Mouse (Mus musculus) thymus, postnatal 10 days (tissue): ENCODE data around the gene Cdhr2.
A peak's percentile ranks its signal among the peaks of the same experiment; 100 is the strongest.

Source experiments
- DNase-seq, 2 experiments: peaks; one replicate each; pipeline ENCODE4 v3.0.0; 2021; ENCODE audit warnings: low spot score in 2 of 2

Gene Cdhr2

DNA sequence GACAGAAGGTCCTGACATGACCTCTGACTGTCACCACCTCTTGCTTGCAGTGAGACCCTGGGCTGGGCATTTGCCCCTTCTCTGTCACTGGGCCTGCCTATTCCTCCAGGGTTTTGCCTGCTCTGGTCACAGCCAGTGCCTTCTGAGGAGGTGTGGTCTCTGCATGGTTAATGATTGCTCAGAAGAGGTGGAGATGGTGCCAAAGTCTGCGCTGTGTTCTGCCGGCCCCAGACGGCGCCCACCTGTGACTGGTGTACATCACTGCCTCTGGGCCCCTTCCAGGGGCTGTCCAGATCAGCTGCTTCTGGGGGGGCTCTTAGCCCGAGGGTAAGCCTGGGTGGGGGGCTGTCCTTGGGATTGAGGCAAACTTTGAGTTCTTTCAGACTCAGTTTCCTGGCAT, at the start of gene Cdhr2:
TSS of gene Cdhr2 (plus strand) at position 219 of the 400 bp plus-strand sequence.
- DNase-seq: no peak

DNA sequence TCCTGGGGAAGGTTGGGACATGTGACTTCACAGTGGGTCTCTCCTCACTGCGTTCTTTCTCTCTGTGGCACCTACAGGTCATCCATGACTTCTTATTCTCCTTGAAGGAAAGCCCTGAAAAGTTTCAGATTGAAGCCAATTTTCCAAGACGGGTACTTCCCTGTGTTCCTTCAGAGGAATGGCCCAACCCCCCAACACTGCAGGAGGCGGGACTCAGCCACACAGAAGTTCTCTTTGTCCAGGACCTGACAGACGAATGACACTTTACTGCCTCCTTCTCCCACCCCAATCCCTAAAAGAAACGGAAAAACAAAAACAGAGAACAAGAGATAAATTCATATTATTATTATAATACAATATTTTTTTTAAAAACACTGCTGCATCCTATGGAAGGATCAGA, 40.4 kb upstream of the Cdhr2 start:
- DNase-seq: no peak

DNA sequence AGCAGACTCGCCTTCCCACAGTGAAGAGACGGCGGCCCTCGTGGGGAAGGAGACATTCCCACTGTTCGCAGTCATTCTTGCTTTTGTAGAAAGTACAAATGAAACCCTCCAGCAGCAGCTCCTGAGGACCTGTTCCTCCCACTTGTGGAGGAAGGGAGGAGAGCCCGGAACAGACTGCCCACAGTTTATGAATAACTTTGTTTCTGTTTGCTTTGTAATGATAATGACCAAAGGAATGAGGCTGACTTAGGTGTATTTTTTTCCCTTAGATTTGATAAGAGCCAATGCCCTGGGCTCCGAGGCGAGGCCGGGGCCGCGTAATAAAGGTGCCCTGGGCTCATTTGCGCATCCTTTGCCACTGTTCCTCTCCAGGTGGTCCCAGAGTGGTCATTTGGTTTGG, 39.9 kb upstream of the Cdhr2 start:
- DNase-seq: no peak

DNA sequence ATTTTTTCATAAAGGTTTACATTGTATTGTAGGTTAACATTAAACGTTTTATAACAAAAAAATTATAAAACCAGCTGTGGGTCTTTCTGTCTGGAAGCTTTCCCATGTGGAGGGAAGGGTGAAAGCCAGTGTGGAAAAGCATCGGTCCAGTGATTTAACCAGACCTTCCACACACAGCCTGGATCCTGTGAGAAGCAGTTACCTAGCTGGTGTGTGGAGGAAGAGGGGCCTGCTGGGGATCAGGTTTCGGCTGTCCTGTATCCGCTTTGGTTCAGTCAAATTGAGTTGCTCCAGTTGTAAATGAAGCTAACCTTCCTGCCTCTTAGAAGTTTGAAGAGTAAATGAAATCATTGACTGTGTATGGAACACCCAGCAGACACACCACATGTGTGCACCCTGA, 37.3 kb upstream of the Cdhr2 start:
- no peak for DNase-seq

DNA sequence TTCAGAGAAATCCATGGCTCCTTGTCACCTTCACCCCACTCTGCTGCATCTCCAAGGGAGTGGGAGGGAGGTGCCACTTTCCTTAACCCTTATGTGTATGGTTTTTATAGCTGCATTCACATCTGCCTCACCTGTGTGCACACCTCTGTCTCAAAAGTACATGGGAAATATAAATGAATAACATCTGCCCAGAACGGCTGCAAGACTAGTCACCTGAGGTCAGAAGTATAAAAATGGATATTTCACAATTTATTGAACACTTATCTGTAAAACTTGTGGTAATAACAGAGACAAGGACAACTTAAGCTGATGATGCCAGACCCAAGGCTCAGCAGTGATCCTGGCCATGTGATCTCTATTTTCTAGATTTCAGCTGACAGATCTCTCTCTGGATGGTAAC, 36.8 kb upstream of the Cdhr2 start:
- no peak for DNase-seq

DNA sequence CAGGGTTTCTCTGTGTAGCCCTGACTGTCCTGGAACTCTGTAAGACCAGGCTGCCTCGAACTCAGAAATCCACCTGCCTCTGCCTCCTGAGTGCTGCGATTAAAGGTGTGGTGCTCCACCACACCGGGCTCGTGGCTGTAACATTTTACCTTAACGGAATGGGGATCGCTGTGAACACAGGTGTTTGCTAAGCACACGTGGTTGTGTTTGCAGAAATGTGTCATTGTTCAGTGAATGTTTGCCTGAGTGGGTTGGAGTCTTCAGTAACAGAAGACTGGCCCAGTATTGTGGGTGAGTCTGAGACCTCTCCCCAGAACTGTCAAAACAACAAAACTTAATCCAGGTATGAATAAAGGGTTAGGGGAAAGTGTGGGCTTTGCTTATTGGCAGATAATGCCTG, 36.2 kb upstream of the Cdhr2 start:
- DNase-seq: no peak

DNA sequence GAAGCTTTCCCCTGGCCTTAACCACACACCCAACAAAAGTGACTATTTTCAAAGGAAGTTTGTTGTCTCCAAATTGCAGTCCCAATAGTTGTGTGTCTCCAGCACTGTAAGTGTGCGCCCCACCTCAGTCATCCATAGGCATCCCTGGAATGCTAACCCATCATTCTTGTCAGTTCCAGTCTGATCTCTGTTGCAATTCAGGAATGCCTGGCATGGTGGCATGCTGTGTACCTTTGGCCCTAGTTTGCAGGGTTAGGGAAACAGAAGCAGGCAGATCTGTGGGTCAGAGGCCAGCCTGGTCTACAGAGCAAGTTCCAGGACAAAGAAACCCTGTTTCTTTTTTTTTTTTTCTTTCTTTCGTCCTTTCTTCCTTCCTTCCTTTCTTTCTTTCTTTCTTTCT, 30.8 kb upstream of the Cdhr2 start:
- DNase-seq: no peak

DNA sequence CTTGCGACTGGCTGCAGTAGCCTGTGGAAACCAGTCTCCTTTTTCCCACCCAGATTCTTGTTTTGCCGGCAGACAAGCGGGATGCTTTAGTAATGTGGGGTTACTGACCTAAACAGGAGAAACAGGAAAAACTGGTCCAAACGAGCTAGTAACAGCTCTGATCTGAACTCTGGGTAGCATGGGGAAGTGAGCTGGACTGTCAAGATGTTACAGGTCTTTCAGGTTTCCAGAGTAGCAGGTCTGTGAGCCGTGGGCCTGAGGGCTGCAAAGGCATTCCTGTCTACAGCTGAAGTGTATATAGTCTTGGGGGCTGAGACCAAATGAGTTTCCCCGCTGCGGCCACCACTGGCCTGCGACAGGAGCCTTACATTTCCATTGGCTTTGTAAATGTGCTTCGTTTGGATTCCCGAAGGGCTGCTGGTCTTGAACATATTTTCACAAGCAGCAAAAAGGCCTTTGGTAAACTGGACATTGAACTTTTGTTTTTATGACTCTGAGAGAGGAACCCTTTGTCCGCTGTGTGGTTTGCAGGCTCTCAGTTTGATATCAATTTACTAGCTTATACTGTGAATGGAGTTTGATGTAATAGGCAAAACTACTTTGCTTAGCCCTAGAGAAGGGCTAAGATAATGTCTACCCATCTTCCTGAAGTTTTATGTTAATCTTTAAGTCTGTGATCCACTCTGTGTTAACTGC, 25.2 kb upstream of the Cdhr2 start:
- DNase-seq: no peak

DNA sequence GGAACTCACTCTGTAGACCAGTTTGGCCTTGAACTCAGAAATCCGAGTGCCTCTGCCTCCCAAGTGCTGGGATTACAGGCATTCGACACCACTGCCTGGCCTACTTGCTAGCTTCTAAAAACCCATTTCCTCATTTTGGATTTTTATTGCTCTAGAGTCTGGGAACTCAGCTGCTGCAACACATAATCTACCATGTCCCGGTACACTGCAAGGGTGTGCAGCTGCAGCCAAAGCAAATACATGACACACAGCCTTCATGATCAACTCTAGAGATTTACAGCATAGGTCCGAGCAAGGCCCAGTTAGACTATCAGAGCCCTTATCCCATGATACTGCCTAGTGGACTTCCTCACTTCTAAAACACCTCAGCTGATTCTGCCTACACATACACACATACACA, 23.0 kb upstream of the Cdhr2 start:
- DNase-seq: no peak

DNA sequence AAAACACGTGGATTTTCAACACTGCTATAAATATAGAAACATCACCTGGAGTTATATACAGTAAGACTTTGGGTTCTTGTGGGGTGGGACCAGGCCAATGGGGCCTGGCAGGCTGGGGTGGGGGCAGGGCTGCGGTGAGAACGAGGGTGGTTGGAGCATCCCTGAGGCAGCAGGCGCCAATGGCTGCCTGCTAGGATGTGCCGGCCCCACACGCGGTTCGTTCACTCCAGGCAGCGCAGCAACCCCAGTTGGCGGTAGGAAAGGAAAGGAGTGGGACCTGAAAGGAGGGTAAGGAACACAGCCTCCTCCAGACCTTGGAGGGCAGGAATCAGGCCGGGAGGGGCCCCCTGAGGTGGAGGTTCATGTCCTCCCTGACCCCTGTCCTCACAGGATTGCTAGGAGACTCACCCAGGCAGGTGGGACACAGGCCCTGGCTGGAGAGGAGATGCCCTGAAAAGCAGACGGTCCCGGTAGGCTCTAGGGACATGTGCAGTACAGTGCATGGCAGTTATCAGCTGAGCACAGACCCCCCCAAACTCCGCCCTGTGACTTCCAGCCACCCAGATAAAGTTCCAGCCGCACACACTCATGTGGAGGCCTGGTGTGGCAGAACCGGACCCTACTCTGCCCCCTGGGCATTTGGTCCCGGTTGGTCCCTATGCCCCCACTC, 20.9 kb upstream of the Cdhr2 start:
- DNase-seq: no peak

DNA sequence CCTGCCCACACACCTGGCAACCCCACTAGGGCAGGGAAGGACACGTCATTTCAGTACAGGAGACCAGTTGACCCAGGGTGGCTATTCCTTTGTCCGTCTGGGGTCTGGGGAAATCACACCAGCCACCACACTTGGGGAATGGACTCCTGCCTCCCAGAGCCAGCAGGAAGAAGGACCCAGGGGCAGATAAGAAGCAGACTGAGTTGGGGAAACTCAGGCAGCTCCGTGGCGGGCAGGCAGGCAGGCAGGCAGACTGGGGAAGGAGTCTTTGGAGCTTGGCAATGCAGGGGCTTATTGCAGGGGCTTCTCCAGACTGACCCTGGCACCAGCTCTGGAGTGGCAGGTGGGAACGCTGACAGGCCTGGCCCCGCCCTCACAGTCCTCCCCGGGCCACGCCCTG, 20.0 kb upstream of the Cdhr2 start:
- no peak for DNase-seq

DNA sequence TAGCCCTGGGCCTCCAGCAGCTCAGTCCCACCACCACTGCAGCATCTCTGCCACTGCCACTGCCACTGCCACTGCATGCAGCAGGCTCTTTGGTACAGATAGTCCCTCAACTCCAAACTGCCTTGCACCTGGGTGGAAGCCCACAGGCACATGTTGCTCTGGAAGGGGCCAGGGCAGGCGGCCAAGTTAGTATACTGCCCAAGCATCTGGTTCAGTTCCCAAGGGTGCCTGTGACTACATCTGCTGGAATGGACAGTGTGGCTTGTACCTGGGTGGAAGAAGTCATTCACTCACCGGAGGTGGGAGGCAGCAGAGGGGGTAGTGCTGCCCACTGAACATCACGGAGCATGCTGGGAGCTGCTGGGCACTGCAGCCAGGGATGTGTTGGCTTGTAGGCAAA, 18.0 kb upstream of the Cdhr2 start:
- no peak for DNase-seq

DNA sequence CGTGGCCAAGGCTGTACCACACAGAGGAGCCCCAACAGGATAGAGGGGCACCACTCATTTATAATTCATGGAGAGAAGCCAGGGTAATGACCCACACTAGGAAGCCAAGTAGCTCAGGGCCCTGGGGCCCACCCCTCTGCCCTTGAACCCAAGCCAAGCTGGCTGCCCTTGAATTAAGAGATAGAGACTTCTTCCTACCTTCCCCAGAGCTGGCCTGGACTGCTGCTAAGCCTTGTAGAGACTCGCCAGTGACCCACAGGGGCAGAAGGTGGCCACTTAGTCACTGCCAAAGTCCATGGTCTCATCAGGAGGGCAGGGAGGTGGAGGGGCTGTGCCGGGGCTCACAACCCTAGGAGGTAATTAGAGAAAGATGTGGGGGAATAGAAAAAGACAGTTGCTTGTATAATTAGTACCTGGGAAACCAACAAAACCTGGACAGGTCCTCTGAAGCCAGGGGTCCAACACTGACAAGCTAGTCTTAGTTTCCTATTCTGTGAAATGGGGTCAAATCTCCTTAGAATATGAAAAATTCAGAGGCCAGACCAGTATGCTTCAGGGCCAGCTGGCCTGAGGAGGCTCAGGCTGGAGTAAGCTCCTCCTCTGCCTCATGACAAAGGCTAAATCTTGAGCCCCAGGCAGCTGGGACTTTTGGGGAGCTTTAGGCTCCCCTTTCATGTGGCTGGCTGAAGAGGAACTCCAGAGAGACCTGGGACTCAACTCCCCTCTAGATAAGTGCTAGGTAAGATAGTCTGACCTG, 16.9 kb upstream of the Cdhr2 start:
- DNase-seq: no peak

DNA sequence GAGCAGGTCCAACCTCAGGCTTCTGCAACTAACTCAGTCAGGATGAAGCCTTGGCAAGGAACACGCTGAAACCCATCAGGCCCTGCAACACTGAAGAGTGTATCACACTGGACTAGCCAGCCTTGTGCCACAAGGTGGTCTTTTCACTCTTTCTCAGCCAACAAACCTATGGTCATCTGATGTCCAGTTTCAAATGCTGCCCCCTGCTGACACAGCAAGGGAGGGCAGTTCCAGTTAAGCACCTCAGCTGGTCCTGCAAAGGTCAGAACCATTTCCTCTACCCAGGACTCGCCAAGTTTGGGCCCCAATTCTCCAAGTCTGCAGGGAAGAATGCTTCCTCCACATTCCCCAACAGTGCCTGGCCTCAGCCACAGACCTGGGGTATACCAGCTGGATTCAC, 16.1 kb upstream of the Cdhr2 start:
- no peak for DNase-seq

DNA sequence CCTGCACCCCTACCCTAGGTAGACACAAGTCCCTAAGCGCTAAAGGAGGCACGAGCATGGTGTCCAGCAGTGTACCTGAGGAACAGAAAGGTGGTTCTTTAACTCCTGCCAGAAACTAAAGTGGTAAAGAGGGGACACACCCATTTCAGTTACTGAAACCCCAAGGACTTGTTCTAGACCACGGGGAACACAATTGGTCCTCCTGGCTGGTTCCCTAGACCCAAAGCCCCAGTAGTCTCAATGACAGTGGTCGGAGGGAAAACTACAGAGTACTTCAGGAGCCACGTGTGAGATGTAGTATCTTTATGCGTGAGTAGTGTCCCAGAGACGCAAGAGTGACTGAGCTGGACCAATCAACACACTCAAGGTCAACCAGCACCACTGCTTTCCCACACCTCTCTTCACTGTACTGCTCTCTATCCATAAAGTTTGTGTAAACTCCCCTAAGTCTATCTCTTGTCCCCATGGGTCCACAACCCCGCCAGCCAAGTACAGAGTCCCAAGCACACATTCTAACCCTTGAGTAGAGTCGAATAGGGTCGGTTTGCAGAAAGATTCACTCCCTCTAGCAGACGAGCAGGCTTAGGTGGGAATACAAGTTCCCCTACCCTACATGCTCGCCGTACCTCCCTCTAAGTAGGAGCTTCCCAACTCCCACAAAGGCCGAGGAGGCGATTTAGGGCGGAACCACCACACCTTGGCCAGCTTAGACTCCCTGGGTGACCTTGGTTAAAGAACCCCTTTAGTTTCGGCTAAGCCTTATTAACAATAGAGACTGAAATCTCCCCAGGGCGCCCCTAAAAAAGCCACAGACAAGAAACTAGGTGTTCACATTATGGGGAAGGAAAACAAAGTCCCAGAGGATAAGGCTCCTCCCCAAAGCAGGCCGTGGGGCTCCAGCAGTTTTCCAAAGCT, 14.9 kb upstream of the Cdhr2 start:
- no peak for DNase-seq

DNA sequence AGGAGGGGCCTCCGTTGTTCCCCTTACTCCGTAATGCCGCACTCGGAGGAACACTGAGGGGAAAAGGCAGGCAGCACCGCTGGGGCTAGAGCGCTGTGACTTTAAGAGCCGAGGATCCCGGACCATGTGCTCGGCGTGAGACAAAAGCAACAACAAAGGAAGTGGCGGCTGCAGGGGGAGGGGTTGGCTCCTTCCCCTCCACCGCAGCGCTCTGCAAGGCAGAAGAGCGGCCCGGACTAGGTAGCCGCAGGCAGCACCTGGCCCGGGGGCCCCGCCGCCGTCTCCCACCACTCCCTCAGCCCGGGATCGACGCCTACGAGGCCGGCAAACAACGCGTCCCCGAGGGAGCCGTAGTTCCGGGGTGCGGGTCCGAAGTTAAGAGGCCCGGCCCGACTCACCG, 14.2 kb upstream of the Cdhr2 start:
- DNase-seq: peak; percentile 86 to 87

DNA sequence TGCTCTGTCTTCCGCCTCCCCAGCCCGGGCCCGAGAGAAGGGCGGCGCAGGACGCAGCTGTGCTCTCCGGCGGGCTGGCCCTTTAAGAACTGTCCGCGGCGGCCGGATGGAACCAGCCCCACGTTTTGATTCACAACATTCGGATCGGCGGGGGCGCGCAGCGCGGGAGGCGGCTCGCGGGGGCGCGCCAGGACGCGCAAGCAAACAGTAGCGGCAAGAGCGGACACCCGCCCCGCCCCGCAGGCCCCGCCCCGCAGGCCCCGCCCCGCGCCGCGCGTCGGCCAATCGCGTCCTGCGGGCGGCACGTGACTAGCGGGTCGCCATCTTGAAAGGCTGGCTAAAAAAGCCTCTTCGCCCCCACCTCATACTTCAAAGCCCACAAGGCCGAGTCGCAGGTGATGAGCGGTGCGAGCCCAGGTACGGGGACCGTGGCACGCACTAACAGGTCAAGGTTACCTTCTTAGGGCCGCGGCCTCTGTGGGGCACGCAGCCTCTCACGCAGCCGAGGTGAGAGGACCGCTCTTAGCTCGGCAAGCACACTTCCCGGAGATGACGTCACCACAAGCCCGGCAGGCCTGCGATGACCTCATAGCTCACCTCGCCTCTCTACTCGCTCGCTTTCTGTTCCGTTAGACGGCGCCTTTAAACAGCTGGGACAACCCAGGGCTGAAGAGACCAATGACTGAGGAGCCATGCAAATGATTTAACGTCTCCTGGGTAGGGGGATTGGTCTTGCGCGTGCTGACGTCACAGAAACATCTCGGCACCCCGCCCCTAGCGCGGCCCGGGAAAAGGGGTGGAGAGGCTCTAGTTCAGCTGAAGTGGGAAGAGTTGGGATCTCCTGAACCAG, 13.5 kb upstream of the Cdhr2 start:
- DNase-seq: peak; percentile 95

DNA sequence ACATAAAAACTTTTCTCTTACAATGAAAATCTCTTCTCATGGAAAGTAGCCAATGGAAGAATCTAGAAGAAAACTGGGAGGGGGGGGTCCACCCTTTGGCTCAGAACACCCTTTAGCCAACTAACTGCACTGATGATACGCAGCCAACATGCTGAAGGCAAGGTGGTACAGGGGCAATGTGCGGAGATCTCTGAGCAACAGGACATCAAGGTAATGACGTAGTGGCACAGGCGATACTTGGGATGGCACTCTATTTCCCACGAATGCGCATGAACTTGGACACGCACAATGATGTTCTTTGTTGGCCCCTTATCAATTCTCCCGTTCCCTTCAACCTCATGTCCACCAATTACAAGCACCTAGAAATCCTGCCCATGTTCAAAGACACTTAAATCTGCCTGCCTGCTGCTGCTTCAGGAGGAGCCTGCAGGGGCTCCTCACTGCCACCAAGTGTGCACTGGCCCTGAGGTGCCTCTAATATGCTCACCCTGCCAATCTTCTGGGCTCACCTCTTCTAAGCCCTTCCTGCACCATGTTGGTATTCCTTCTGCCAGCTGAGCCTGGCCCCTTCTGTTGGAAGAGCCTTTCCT, 11.0 kb upstream of the Cdhr2 start:
- no peak for DNase-seq

DNA sequence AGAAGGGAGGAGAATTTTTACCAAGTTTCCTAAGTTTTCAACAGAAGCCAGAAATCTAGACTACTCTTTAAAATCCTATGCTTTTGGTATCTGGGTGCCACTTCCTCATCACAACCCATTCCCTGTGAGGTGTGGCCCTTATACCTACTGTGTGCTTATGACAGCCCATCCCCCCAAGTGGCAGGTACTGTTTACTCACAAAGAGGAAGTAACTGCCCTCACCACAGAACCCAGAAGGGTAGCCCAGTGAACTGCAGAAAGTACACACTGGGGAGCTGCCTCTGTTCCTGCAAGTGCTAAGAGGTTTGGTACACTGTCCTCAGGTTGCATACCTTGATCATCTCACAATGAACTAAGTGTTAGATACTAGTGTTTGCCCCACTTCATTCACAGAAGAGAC, 9.5 kb upstream of the Cdhr2 start:
- no peak for DNase-seq

DNA sequence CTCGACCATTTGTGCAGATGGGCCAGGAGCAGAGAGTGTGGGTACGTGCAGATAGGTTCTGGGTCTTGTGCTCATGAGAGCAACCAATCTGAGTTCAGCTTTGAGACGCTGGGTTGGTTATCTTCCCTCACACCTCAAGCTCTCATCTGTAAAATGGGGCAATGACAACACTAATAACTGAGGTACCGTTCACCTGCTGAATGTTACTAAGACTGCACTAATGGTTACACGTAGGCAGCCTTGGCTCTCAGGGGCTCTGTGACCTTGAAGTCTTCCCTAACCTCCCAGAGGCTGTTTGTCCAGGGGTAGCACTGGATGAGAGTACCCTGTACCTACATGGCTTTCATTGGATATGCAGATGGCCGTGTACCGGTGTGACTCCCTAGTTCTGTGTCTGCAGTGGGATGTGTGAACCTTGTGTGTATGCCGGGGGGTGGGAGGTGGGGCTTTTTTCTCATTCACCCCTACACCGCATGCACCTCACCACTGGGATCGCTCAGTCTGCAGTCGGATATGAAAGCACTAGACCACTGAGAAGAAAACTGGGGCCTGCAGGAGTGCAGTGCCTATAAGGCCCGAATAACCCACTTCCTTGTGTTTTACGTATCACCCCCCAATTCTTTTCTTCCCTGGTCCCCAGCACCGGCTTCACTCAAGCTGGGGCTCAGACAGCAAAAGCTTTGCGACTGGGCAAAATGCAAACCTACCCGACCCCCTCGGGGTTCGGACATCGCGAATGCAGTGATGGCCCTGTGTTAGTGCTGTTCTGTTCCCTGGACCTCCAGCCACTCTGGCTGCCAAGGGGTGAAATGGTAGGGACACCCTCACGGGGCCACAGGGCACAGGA, 8.3 kb upstream of the Cdhr2 start:
- peak in 1 of 2 experiments; percentile 42 for DNase-seq
